Mouse (Mus musculus) spleen, embryonic (tissue): Measurements from ENCODE around the gene Gm20696.

Source experiments
- CTCF ChIA-PET: fragments of 350-600 bp; sonication (Branson Sonifier 250); formaldehyde crosslinking; loops from one replicate; lab custom pipeline; 2022; lab: Charles Lee

Gene Gm20696

GRCm38 (mm10) chr6:99665457-99666317 lies 910 bp downstream of the Gm20696 start:
- CTCF ChIA-PET = no interaction called here

DNA sequence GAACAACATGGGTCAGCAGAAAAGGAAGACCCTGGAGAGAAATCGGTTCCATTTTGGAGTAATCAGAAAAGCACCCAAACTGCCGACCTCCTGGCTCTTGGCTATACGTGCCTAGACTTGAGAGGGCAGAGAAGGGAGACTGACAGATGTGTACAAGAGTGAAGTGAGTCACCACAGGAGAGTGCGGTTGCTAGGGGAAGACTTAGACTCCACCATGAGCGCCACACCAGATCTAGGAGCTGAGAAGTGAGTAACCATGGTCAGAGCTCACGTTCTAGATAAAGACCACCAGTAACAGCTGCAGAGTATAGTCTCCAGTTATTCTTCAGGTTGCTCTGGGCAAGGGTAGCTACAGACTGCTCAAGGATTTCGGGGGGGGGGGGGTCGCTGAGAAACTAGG lies 3.4 kb downstream of the Gm20696 start:
- CTCF ChIA-PET = no interaction called here

DNA sequence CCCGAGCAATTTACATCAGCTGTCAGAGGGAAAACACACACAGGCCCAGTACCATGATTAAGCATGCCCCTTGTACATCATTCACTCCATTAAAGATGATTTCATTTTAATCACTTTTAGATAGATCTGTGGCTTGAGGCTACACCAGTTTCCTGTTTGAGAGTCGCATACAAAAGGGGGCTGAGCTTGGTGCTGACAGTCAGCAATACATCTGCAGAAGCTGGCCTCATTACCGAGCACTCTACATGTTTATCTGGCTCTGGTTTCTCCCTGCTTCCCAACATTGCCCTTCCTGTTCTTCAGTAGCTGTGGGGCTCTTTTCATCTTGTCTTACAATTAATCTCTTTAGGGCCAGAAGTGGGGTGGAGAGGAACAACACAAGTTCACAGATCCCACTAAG lies 6.2 kb downstream of the Gm20696 start:
- CTCF ChIA-PET = no interaction called here

DNA sequence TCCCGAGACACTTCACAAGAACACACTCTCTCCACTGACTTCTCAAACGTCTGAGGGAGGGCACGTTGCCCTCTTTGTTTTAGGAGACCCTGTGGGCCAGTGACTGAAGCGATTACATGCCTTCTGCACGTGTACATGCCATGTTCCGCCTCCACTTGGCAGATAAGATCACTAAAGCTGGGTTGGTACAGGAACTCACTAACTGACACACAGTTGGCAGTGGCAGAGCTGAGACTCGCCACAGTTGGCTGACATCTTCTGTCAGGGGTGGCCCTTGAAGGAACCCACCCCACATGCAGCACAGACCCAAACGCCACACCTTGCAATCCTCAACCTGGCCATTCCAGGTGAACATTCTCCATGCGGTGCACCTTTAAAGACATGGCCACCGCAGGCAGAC lies 8.0 kb downstream of the Gm20696 start:
- CTCF ChIA-PET = no interaction called here

- CTCF ChIA-PET = interaction anchor here (1.1 kb wide), 1 partner anchor 9 kb away, joined by 3 read pairs; no protein-coding TSS in a partner anchor
Measured at GRCm38 (mm10) chr6:99656088-99656487, 10.5 kb downstream of the Gm20696 start.

GRCm38 (mm10) chr6:99655488-99655887 lies 11.1 kb downstream of the Gm20696 start:
- CTCF ChIA-PET = interaction anchor here (1.1 kb wide), 1 partner anchor 9 kb away, joined by 3 read pairs; no protein-coding TSS in a partner anchor

DNA sequence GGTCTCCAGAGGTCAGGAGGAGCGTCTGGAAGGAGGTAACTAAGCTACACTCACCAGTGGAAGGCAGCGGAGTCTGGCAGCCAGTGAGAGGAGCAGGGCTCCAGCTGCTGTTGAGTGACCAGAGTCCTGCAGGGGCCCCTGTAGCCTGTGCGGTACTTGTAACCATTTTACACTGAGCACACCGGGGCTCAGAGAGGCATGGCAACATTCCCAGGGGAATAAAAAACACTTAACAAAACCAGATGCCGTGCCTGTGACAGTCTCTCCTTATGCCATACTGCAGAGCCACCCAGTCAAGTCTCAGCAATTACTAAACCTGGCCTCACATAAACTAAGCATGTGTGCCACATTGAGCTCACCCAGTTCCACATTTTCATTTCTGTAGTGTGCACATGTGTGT lies 12.3 kb downstream of the Gm20696 start:
- CTCF ChIA-PET = no interaction called here

GRCm38 (mm10) chr6:99652341-99652740 lies 14.3 kb downstream of the Gm20696 start:
- CTCF ChIA-PET = interaction anchor here (0.7 kb wide), 1 partner anchor 252 kb away, joined by 3 read pairs; no protein-coding TSS in a partner anchor

DNA sequence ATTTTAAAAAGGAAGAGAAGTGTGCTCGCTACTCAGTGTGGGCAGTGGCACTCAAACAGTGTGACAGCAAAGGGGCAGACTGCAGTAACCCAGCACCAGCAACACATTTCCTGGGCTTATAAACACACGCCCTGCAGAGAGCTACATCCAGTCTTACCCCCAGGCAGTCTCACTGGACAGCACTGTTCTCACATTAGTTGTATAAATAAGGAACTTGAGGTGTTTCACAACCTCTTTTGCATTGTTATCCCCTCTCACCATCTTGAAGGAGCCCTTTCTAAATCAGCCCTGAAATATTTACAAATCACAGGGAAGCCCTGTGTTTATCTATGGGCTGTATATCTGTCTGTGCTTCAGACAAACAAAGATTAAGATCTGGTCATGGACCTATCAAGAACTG lies 17.3 kb downstream of the Gm20696 start:
- CTCF ChIA-PET = no interaction called here

DNA sequence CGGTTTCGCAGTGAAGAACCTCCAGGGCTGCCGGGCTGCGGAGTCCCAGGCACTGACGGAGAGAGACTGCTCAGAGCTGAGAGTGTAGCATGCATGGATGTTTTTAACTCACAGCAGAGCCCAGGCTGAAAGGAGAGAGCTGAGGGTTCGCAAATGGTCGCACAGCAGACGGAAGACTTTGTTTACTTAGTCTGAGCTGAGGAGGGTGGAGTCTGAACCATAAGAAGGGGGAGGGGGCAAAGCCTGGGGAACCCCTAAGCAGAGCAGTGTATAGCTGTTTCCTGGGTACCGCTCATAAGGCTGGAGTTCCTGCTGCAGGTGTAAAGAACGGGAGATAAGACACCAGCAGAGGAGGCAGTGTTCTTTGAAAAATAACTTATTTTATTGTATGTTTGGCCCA lies 20.3 kb downstream of the Gm20696 start:
- CTCF ChIA-PET = interaction anchor here (1.1 kb wide), 1 partner anchor 9 kb away, joined by 3 read pairs; no protein-coding TSS in a partner anchor

DNA sequence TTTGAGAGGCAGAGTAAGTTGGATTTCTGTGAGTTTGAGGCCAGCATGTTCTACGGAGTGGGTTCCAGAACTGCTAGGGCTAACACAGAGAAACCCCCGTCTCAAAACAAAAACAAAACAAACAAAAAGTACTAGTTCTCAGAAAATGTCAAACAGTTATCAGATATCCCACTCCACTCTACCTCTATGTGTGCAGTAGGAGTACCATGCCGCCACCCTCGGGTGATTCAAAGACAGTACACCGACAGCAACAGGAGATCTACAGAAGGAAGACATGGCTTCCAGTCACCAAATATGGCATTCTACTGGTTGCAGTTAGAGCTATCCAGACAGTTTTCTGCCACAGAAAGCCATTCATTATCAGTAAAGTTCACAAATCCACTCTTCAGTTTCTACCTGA lies 21.7 kb downstream of the Gm20696 start:
- CTCF ChIA-PET = interaction anchor here (0.6 kb wide), 1 partner anchor 157 kb away, joined by 8 read pairs; no protein-coding TSS in a partner anchor

DNA sequence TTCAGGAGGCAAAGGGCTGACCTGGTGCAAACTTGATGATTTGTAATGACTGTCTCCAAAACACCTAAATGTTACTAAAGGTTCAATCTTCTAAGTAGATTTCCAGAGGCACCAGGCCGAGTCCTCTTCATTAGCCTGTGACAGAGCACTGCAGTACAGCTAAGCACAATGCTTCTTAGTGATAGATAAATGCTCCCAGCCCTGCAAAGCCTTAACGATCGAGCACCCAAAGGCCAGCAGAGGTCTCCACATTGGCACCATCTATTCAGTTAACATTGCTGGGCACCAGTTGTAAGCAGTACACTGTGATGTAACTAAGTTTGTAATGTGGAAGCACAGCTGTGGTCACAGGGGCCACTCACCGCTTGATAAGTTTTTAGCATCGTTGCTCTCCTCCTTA lies 22.2 kb downstream of the Gm20696 start:
- CTCF ChIA-PET = no interaction called here

GRCm38 (mm10) chr6:99643439-99644199 lies 23.0 kb downstream of the Gm20696 start:
- CTCF ChIA-PET = no interaction called here

- CTCF ChIA-PET = interaction anchor here (0.6 kb wide), 1 partner anchor 977 kb away, joined by 14 read pairs; no protein-coding TSS in a partner anchor
Measured at GRCm38 (mm10) chr6:99637456-99637855, 29.1 kb downstream of the Gm20696 start.

DNA sequence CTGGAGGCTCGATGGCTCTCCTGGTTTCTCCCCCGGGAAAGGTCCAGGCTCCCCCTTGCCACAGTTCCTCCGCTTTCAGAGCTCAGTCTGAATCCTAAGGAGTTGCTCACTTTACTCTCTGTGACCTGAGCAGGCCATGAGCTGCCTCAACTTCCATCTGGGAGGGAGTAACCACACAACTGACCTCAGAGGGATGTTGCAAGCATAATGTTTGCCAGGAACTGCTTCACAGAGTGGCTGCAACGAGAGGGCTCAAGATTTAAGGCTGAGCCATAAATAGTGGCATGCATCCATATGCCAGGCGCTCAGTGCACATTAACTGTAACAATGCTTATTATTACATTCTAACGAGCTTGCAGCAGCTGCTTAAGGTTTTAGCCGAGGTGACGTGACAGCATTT lies 29.8 kb downstream of the Gm20696 start:
- CTCF ChIA-PET = interaction anchor here (0.6 kb wide), 1 partner anchor 976 kb away, joined by 14 read pairs; no protein-coding TSS in a partner anchor

DNA sequence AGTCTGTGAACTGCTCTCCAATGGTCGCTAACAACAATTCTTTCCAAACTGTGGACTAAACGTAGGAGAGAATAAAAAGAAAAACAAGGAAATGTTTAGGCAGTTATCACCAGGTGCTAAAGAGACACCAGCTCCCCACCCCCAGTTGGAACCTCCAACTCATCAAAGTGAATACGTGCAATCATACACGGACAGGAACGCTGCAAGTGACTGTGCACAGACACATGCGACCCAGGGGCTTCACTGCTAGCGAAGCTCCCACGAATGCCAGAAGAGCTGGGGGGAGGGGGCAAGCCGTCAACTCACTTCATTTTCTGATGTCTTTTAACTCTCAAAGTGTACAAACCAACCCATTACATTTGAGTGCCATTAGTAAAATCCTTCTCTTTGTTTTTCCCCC lies 30.5 kb downstream of the Gm20696 start:
- CTCF ChIA-PET = no interaction called here

- CTCF ChIA-PET = no interaction called here
Measured at GRCm38 (mm10) chr6:99632121-99632980, 34.2 kb downstream of the Gm20696 start.

DNA sequence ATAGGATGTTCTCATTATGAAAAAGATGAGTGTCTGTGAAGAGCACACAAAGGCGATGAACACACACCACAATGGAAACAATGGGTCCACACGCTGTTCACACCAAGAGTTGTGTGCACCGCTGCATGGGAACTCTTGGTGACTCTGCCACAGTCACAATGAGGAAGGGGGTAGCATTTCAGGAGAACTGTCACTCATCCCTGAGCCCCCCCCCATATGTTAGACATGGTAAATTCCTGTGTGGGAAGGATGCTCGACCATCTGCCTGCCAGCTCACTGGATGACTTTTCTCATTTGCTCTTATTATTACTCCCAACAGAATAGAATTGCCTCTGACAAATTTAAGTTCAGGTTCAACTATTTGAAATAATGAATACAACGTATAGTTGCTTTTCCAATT lies 35.0 kb downstream of the Gm20696 start:
- CTCF ChIA-PET = no interaction called here

DNA sequence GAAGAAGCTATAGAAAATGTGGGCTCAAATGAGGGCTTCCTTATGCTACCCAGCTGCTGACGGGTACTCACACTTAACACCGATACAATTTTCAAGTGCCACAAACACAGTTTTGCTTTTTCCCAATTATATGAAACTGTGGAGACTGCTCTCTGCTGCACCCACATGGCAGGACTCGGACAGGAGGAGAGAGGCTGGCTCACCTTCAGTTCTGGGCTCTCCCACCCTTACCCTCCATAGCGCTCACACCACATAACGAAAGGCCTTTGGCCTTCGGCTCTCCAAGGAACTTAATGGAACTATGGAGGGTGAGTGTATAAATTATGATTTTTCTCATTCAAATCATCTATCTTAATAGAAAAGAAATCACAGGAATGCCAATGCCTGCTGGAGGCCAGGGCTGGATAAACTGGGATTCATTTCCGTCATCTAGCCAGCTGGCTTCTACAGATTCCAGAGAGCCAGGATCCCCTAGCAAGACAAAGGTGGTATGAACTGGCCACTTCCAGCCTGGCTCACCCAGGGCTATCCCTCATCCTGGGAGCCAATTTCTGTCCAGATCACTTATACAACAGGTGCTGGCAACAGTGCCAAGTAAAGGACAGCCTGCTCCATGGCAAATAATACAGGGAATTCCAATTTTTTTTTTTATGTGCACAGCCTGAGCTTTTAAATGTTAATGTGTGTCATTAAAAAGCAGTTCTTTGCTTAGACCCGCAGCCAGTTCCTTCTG lies 36.7 kb downstream of the Gm20696 start:
- CTCF ChIA-PET = no interaction called here

DNA sequence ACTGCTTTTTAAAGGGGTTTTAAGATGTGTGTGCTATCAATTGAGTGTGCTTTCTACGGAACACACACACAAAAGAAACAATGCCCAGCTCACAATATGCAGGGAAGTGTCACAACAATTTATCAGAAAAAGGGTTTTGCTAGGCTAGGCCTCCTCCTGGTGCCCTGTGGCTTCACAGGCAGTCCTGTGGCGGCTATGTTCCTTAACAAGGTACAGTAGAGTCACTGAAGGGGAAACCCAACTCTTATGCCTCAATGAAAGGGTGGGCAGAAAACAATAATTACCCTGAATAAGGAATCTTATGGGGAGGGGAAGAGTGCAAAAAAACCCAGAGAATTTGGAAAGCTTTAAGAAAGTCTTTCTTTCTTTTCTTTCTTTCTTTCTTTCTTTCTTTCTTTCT lies 40.2 kb downstream of the Gm20696 start:
- CTCF ChIA-PET = no interaction called here

DNA sequence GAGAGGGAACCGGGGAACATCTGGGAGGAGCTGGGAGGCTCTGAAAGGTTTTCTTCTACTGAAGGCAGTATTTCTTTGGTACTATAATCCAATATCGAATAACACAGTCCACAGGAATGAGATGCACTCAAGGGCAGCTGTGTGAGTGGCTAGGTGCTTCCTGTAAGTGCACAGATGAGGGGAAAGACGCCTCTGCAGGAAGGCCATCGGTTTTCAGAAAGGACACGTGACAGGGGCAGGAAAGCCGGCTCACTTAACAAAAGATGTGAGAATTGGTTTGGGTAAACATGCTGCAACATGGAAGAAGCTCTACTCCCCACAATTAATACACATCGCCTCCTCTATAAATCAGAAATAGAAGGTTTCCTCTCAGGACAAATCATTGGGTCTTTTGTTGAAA lies 40.8 kb downstream of the Gm20696 start:
- CTCF ChIA-PET = no interaction called here
